Mouse (Mus musculus): ENCODE data around the gene Slco3a1.
A peak's percentile ranks its signal among the peaks of the same experiment; 100 is the strongest.

The Slco3a1 gene

DNA sequence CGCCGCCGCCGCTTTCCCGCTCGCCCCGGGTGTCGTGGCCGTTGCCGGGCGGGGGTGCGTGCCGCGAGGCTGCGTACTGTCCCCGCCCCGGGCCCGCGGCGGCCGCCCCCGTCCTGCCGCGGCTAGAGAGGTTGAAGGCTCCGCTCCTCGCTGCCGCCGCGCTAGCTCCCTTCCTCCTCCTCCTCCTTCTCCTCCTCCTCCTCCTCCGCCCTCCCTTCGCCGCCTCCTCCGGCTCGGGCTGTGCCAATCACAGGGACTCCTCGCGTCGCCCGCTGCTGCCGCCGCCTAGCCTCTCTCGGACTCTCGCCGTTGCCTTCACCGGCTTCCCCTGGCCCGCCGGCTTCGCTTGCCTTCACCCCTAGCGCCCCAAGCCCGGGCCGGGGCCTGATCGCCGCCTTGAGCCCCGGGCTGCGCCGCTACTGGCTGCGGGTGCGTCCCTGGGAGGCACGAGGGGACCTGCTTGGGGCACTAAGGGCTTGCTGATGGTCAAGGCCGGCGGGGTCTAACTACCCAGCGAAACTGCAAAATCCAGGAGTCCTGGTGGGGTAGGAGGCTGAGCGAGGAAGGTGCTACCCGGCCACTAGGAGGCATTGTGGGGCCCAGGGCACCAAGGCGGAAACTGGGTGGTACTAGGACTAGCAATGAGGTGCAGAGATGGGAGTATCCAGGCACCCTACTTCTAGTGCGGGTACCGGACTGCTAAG, at the start of gene Slco3a1:
Gene Slco3a1 (minus strand): TSS at position 173 of the 704 bp plus-strand sequence.
- DNase-seq (ENCODE audit: low spot score): peak; percentile 85

DNA sequence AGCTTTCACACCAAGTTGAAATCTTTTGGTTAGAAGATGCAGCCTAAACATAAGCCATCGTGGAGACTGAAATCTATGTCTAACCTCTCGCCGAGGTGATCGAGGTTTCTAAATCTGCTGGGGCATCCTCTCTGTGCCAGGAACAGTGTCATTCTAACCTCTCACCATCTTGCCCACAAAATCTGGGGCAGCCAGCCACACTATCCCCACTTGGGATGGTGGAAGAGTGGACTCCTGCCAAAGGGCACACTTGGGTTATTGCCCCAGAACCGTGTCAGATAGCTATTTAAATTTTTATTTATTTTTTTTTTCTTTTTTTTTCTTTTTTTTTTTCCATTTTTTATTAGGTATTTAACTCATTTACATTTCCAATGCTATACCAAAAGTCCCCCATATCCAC, 46.4 kb upstream of the Slco3a1 start:
- DNase-seq (ENCODE audit: low spot score): no peak

DNA sequence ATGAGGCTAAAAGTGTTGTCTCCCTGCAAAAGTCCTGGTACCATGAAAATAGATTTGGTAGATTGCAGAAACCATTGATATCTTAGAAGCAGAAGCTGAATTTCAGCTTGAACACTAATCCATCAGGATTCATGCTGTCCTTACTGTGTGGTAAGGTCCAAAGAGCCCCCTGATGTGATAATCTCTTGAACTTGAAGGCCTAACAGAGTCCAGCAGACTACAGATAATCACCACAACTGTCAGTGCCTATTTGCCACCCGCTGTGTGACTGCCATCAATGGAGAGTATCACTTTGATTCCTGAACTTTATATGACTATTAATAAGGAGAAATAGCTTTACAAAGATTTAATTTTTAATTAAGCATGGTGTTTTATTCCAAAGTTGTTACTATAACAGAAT, 24.8 kb upstream of the Slco3a1 start:
- no peak for DNase-seq (ENCODE audit: low spot score)

DNA sequence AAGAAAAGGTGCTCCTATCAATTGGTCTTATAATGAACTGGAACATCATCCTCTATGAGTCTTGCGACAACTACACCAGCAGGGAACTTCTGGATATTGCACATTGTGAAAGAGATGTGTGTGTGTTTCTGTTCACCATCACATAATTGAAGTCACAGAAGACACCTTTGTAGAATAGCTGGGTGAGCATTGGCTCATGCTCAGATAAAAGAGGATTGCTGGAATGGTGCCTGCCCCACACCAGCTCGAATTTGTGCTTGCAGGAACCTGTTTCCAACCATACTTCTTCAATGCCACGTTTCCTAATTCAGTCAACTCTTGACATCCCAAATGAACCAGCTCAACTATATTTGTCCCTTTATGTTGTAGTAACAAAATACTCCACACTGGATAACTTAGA, 21.1 kb upstream of the Slco3a1 start:
- no peak for DNase-seq (ENCODE audit: low spot score)

DNA sequence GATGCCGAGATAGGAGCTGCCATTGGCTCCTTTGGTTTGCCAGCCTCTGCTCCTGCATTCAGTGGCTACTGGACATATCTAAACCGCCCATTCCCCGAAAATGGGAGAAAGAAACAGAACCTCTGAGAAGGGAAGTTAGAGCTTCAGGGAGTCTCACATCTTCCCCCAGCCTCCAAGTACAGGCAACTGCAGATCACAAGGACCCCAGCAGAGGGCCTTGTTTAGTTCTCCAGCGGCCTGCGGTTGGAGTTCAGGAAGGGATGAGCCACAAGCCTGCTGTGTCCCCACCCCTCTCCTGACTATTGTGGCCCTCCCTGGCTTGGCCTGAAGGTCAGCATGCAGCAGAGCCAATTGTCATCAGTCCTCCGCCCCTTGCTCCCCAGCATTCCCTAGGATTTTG, 836 bp upstream of the Slco3a1 start:
- peak; percentile 74 for DNase-seq (ENCODE audit: low spot score)

DNA sequence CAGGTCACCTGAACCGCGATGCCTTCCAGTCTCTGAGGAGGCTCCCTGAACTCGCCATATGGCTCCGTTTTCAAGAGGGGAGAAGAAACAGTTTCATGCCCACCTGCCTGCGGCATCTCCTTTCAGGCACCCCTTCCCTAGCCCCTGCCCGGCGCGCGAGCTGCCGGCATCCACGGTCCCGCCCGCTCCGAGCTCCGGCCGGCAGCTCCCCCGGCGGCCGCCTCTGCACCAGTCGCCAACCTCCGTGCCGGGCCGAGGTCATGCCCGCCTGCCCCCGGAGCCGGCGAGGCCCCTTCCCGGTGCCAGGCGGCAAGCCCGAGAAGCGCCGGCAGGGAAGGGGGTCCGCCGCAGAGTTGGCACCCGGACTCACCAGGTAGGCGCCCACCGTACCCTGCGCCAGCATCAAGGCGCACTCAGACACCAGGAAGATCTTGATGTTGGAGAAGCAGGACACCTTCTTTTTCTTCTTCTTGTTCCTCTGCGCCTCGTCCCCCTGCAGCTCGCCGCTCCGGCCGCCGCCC, 479 bp downstream of the Slco3a1 start:
- peak; percentile 36 for DNase-seq (ENCODE audit: low spot score)

DNA sequence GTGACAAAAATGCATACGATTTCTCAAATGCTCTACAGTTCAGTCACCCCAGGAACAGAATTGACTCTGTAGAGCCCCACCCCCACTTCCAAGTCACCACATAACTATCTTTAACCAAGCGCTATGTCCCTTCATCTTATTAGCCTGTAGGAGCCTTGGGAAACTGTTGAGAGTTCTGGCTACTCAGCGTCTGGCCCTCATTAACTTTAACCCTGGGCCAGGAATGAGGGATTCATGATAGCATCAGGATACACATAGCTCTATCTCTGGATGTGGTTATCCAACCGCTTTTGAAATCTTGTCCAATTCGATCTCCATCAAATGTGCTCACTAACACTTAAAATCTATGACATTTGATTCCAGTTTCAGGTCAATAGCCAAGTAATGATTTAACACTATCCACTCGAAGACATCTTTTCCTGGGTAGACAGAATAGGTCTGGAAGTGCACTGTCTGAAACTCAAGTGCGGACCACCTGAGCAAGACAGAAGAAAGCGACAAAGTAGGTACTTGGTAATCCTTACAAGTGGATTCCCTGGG, 1.4 kb downstream of the Slco3a1 start:
- DNase-seq (ENCODE audit: low spot score): peak; percentile 32

DNA sequence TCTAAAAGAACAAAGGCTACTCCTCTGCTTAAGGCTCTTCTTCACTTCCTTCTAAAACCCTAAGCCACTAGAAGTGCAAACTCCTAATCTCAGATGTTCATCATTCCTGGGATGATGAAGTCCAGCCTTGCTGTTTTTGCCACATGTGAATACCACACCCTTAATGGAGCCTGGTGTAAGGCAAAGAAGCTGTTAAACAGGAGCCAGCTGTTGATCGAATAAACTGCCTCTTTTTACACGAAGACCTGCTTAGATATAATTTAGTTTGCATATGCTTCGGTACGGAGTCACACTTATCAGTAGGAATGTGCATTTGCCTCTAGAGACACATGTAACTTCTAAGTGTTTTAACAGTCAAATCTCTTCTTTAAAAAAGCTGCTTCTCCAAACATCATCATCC, 2.0 kb downstream of the Slco3a1 start:
- DNase-seq (ENCODE audit: low spot score): no peak

DNA sequence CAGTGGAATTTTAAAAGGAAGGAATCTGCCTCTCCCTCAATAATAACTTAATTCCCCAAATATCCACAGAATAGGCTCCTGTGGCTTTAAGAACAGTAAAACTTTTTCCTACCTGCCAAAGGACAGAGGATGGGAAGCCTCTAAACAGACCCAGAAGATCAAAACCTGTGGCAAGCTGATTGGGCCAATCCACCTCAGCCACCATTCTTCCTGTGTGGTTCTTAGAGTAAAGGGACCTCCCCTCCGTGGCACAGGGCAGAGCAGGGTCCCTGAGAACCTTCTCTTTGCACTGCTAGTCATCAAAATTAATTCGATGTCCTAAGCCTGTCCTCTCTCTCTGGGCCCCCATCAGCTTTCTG, 2.6 kb downstream of the Slco3a1 start:
- DNase-seq (ENCODE audit: low spot score): no peak

DNA sequence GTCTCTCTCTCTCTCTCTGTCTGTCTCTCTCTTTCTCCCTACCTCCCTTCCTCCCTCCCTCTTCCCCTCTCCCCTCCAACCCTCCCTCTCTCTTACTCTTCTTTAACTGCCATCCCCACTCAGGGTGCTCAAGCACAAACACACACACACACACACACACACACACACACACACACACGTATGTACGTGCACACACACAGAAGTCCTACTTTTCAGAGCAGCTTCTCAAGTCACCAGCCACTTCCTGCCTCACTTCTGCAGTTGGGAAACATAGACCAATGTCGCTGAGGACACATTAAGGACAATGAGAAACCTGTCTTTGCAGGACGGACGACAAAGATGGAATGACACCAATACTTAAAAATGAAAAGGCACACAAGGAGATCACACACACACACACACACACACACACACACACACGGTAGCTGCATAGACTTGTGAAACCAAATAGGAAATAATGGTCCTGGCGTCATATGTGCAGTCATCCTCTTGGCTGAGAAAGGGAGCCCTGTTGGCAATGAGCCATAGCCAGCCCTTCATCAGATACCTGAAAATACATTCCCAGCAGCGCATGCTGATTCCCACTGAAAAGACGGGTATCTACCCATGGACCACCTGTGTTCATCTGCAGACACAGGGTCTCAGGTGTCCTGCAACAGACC, 3.1 kb downstream of the Slco3a1 start:
- no peak for DNase-seq (ENCODE audit: low spot score)

DNA sequence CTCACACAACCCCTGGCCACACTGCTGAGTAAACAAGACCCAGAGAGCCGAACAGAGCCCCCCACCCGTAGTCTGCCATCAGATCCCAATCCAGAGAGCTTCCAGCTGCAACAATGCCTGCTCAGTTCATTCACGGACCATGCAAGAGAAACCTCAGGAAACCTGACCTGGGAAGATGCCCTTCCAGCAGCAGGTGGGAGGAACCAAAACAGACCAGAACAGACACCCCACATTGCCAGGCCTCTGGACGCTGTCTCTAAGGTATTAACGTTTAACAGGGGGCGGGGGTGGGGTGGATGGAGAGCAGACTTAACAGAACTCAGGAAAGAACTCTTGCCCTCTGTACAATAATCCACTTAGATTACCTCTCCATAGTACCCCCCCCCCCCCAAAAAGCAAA, 4.9 kb downstream of the Slco3a1 start:
- no peak for DNase-seq (ENCODE audit: low spot score)

DNA sequence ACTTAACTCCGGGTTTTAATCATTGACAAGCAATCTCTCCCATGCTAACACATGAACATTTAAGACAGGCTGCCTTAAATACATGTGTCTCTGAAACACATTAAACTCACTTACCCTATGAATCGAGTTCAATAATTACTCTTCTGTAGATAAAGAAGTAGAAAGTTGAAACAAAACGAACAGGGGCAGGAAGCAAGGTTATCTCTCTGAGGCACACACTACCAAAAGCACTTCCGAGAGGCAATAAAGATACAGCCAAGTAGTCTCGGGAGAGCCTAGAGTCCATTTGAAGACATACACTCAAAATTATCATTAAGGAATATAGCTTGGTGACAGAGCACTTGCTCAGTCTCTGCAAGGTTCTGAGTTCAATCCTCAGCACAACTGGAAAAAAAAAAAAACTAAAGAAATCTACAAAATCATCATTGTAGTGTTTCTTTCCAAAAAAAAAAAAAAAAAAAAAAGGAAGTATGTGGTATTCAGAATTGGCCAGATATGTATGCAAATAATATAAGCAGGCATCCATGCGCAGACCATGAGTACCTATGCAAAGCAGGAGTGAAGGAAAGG, 5.5 kb downstream of the Slco3a1 start:
- DNase-seq (ENCODE audit: low spot score): no peak

DNA sequence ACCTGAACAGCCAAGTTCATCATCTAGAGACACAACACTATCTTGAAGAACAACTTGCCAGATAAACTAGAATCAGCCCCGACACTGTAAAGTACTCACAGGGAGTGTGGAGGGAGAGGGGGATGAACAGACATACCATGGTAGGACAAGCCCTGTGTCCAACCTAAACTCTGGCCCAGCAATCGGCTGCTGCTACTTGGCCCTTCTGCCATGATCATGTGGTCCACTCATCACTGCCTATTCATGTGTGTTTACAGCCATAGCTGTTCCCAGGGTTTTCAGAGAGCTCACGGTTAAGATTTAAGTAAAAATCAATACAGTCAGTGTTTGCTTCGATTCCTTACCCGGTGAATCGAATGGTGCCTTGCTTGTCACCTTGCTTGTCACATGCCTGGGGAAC, 7.9 kb downstream of the Slco3a1 start:
- no peak for DNase-seq (ENCODE audit: low spot score)

DNA sequence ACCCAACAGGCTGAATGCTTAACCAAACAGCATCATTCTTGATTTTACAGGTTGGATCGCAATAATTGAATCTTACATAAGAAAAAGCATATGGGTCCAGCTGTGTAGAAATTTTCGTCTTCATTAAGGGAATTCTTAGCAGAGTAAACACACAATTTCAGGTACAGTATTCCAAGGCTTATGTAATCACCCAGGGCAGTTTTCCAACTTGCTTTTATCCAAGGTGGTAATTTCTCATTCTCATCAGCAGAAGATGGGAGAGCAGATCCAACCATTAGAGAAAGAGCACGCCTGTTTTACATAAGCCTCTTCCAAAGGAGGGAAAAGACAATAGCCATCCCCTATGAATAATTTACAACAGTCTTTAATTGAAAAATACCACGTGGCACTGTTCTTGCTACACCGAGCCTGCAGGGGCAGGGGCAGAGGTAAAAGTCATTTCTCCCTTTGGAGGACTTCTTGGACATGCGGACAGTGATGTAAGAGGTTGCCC, 9.0 kb downstream of the Slco3a1 start:
- DNase-seq (ENCODE audit: low spot score): no peak

DNA sequence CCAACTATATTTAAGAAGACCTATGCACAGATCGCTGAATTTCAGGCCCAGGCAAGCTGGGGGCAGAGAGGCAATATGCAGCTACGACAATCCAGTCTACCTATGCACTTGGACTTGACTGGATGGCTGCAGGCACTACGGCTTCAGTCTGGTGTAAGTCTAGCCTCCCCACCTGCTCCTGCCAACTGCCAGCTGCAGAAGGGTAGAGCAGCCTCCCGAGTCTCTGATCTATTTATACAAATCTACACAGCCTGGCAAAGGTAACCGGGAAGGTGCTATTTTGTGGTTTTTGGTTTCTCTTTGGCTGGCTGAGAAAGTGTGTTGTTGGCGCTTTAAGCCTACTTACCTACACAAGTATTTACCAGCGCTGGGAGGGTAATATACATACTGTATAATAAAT, 10.3 kb downstream of the Slco3a1 start:
- DNase-seq (ENCODE audit: low spot score): no peak

DNA sequence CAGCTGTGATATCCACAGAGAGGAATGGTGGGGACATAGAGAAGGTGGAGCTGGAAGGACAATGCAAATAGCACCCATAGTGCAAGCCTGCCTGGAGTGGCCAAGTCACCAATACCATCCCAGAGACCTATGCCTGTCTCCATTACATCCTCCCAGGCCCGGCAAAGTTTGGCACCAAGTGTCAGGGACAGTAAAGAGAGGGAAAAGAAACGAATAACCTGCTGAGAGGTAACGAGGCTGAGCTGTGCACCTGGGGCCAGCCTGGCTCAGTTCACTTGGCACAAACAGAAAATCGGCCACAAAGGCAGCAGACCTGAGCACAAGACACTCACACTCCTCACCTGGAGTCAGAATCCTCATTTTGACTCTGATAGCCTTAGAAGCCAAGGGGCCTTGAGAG, 12.6 kb downstream of the Slco3a1 start:
- no peak for DNase-seq (ENCODE audit: low spot score)

DNA sequence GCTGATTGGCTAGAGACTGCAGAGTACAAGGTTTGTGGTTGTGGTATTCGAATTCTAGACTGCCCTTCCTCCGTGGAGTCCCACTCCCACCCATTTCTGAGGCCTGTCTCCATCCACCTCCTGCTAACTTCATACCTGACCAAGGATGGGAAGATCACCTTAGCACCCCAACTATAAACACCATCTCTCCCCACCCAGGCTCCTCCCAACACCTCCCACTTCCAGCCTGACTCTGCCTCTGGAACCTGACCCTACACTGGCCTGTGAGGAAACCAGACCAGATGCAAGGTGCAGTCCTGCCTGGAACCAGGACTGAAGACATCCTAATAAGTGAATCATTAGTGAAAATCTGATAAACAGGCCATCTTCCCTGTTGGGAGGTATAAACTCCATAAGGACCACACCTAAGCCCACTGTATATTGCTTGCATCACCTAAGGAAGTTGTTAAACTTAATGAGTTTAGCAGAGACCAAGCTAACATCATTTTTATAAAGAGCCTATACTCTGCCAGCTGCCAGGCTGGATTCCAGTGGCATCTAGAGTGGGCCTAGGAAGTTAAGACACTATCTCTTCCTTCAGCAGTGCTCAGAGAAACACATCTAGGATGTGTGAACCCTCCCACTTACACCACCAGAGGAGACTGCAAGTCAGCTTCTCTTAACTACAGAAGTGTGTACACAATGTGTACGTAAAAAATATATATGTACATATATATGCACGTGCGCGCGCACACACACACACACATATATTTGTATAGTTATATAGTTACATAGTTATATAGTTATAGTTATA, 13.5 kb downstream of the Slco3a1 start:
- DNase-seq (ENCODE audit: low spot score): no peak

DNA sequence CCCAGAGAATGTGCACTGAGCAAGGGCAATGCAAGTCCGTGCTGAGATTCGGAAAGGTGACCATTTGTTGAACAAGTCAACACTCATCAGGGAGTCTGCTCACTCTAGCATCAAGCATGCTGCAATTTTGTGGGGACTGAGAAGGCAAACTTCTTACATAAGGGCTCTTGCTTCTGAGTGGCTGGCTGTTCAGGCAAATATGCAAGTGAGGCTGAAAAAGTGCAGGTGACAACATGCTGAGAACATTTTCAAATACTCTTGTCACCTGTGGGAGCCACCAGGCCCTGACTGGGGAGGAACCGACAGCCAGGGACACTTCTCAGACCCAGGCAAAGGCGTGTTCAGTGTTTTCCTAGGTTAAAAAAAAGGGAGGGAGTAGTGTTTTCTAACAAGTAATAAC, 18.4 kb downstream of the Slco3a1 start:
- no peak for DNase-seq (ENCODE audit: low spot score)

DNA sequence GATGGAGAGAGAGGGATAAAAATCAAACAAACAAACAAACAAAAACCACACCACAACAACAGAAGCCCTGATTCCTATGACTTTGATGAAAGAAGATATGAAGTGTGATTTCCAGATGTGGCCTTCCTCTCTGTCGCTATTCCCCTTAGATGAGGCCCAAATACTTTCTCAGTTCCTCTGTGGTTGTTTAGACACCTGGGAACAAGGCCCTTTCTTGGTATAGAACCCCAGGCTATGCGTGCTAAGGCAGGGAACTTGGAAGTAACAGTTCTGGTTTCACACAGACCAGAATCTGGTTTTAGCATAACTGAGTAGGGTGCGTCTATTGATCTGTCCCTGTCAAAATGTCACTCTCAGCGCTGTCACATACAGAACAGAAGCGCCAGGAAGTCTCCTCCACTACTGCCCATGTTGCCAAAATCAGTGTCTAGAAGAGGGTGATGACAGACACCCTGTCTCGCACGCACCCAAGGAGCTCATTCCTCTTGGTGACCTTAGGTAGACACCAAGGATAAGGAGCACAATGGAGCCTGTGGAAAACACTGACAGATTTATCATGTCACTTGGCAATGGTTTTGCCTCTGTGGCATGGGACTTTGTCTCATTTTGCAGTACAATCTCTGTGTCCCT, 23.0 kb downstream of the Slco3a1 start:
- no peak for DNase-seq (ENCODE audit: low spot score)

DNA sequence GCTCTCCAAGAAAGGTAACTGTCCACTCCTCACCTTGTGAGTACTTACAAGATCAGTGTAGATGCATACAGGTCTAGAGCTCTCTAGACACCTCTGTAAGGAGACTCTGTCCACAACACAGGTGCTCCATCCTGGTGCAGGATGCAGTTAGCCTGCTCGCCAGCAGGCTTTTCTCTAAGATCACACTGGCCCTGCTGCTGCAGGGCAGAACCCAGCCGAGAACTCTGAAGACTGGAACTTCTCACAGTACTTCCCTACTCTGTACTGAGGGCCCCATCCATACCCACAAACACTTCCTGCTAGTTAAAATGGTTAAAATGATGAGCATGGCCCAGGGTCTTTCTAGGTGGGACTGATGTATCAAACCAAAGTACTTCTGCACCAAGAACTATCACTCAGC, 24.7 kb downstream of the Slco3a1 start:
- no peak for DNase-seq (ENCODE audit: low spot score)

DNA sequence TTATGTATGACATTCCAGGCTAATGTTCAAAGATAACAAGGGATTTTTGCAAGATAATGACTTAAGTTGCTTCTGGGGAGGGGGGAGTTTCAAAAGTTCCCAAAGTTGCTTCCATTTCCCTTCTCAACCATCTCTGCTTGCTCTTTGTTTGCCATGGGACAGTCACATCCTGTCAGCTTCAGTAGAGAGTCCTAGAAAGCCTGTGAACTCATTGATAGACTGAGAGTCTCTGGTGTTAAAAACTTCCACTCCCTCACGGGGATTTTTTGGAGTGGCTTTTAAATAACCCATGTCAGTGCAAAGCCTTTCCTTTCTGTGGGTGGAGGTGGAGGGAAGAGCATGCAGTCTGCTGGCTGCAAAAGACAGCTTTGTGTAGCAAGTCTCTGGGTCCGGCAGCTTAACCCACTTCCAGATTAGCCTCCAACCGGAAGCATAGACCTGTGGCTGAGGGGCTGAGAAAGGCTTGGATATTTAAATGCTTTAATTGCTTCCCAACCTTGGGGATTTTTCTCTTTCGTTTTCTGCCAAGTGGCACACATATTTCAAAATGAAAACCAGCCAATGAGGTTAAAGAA, 25.3 kb downstream of the Slco3a1 start:
- DNase-seq (ENCODE audit: low spot score): no peak

All from embryo, embryonic 10 days (tissue).